Mouse (Mus musculus) ES-E14 (cell line): ENCODE data around the gene Khnyn. TPM values are rescaled to one million over a fixed set of nuclear protein-coding genes. Genes with fewer than 3 reads are reported as not detected.

ENCODE experiments used
- DNase-seq: peaks from one replicate; pipeline ENCODE4 v3.0.0-alpha.2; 2013; ENCODE audit warnings: low read depth, low spot score
- H3K27ac ChIP-seq: 2 replicates; pipeline ENCODE4 v1.5.1; 2012; ENCODE audit warnings: low read depth, mild to moderate bottlenecking, low read length, moderate library complexity, mixed read lengths; ENCODE audit not compliant: poor library complexity, insufficient read depth, severe bottlenecking
- H3K36me3 ChIP-seq: 2 replicates; pipeline ENCODE4 v1.6.1; 2012; ENCODE audit warnings: mild to moderate bottlenecking, low read length, moderate library complexity, mixed read lengths; ENCODE audit not compliant: control insufficient read depth, poor library complexity, insufficient read depth, severe bottlenecking
- H3K4me1 ChIP-seq, 2 experiments: fragments of 150-350 bp in 1 of 2; sonication (generic) in 1 of 2; 2 replicates each; pipeline ENCODE4 v1.6.1; 2012; ENCODE audit warnings: low read length in 2 of 2, mild to moderate bottlenecking in 1 of 2, mixed read lengths in 1 of 2; ENCODE audit not compliant: control insufficient read depth in 2 of 2, insufficient read depth in 2 of 2, poor library complexity in 1 of 2
- H3K4me3 ChIP-seq, 2 experiments: fragments of 150-350 bp in 1 of 2; sonication (generic) in 1 of 2; 2 replicates each; pipeline ENCODE4 v1.5.1; 2012; ENCODE audit warnings: low read length in 2 of 2, low read depth in 1 of 2, mild to moderate bottlenecking in 1 of 2, mixed read lengths in 1 of 2; ENCODE audit not compliant: insufficient read depth in 1 of 2, poor library complexity in 1 of 2, severe bottlenecking in 1 of 2
- H3K9ac ChIP-seq: 2 replicates; pipeline ENCODE4 v1.6.1; 2012; ENCODE audit warnings: low read depth, mild to moderate bottlenecking, low read length, mixed read lengths; ENCODE audit not compliant: poor library complexity, insufficient read depth, severe bottlenecking
- H3K9me3 ChIP-seq: fragments of 150-350 bp; sonication (generic); 2 replicates; pipeline ENCODE4 v1.6.1; 2012; ENCODE audit warnings: low read depth, mild to moderate bottlenecking, low read length; ENCODE audit not compliant: control insufficient read depth, insufficient read depth
- CHD2 ChIP-seq: IDR thresholded peaks from 2 replicates; pipeline ENCODE4 v1.6.1; 2014; ENCODE audit warnings: mild to moderate bottlenecking, low read depth, low read length, inconsistent platforms
- HCFC1 ChIP-seq: IDR thresholded peaks from 2 replicates; pipeline ENCODE4 v1.6.1; 2012; ENCODE audit warnings: low read length, inconsistent platforms, borderline replicate concordance; ENCODE audit not compliant: insufficient read depth
- MAFK ChIP-seq: IDR thresholded peaks from 2 replicates; pipeline ENCODE4 v1.6.1; 2014; ENCODE audit warnings: mild to moderate bottlenecking, low read depth, low read length, inconsistent platforms; ENCODE audit not compliant: insufficient read depth
- ZC3H11A ChIP-seq: IDR thresholded peaks from 2 replicates; pipeline ENCODE4 v1.6.1; 2012; ENCODE audit warnings: low read depth, mild to moderate bottlenecking, inconsistent platforms, low read length, borderline replicate concordance
- ZNF384 ChIP-seq: IDR thresholded peaks from 2 replicates; pipeline ENCODE4 v1.6.1; 2012; ENCODE audit warnings: low read depth, low read length, inconsistent platforms
- in situ Hi-C, 2 experiments: fragments of 600-800 bp; cut with MboI; formaldehyde crosslinking; loops; one replicate each; pipeline ENCODE4 v1.15.1; 2025; ENCODE audit warnings: low sequenced_read_pairs in 2 of 2, inconsistent platforms in 1 of 2; ENCODE audit not compliant: unreplicated experiment in 2 of 2
- total RNA-seq: library from RNA; depleted of rRNA; stranded (reverse); fragments of 300-350 nt; gene quantifications from 2 replicates; pipeline ENCODE4 v1.2.3, GENCODE M21; 2012

The Khnyn gene
- total RNA-seq, 1 experiment: 7.2 TPM

DNA sequence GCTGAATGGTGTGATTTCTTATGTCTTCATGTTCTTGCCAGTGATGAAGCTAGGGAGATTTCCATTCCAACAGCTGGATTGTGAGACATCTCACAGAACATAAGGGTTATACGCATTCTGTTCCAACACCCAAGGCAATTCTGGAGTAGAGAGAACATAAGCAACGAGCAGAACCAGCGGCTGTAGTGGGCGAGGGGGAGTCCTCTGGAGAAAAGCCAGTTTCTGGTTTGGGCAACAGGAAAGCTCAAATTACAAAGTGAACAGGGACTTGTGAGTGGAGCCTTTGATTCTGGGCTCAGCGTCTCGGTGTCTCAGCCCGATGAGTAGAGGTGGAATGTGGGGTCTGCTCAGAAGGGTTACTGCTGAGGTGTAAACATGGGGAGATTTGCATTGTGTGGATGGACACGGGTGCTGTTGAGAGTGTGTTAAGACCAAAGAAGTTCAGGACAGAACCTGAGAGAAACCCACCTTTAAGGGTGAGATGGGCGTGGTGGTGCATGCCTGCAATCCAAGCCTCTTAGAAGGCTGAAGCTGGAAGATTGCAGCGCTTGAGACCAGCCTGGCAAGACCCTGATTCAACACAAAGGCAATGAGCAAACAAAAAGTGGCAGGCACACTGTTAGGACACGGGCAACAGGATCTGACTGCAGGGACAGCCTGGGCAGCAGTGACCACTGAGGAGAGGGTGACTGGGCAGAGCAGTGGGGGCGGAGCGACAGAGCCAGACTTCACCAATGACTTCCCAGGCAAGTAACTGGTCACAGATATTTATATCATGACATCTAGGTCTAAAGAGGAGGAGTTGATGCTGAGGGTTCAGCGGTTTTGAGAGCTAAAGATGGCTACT, 7.1 kb upstream of the Khnyn start:
- Histone ChIP-seq H3K9ac (no peak overlapping the region), H3K36me3 (no peaks in the 10 kb centered on the region), H3K4me3 (no peak overlapping the region), H3K9me3 (no peaks in the 10 kb centered on the region), H3K27ac (no peak overlapping the region), H3K4me1 (peaks cover 3 to 23% of the 10 kb centered on the region in 2 experiments; a peak in 3 of 4 replicates)
- in situ Hi-C loops: no loop called here
- no peak for DNase-seq
- TF ChIP-seq CHD2 (no peak), ZNF384 (no peak), HCFC1 (no peak), ZC3H11A (no peak), MAFK (no peak)

DNA sequence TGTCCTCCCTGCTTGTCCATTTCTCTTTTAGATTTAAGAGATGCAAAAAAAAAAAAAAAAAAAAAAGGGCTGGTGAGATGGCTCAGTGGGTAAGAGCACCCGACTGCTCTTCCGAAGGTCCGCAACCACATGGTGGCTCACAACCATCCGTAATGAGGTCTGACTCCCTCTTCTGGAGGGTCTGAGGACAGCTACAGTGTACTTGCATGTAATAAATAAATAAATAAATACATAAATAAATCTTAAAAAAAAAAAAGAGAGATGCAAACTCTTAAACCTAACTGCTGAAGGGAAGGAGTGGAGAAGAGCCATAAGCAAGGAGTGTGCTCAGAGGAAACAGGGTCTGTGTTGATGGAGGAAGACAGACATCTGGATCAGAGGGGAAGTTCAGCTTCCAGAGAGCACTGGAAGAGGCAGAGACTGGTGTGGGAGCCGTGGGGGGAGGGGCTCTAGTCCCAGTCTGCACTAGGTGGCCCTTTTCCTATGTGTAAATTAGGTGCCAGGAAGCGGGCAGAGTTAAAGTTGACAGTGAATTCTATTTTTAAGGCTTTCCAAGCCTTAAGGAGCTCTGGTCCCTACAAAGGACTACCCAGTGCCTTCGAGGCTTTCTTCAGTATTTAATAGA, 6.3 kb upstream of the Khnyn start:
- H3K4me3 ChIP-seq: no peak overlapping the region
- no peaks in the 10 kb centered on the region for H3K36me3 ChIP-seq
- in situ Hi-C loops: no loop called here
- no peak overlapping the region for H3K9ac ChIP-seq
- H3K9me3 ChIP-seq: no peaks in the 10 kb centered on the region
- TF ChIP-seq MAFK (no peak), ZNF384 (0 out of 2 replicates have a peak, but pooled peaks have one; percentile 37), CHD2 (no peak), ZC3H11A (no peak), HCFC1 (no peak)
- peaks cover 3 to 21% of the 10 kb centered on the region in 2 experiments; a peak in 3 of 4 replicates for H3K4me1 ChIP-seq
- no peak for DNase-seq
- no peak overlapping the region for H3K27ac ChIP-seq

DNA sequence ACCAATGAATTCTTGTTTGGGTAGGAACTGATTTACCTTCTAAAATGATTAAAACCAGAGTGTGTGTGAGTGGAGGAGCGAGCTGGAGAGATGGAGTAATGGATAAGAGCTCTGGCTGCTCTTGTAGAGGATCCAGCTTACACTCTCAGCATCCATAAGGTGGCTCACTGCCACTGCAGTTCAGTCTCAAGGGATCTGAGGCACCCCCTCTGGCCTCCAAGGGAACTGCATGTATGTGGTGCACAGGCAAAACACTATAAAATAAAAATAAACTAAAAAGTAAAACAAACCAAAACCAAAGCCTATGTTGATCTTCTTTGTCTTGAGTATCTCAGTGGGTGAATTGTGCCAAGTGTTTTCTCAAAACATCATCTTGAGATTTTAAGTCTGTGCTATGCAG, 5.1 kb upstream of the Khnyn start:
- DNase-seq: no peak
- no peak overlapping the region for H3K27ac ChIP-seq
- TF ChIP-seq ZC3H11A (no peak), HCFC1 (peak; percentile 22; the same call in 1 of the 2 replicates)
- peaks cover 3 to 25% of the 10 kb centered on the region in 2 experiments; a peak in 2 of 4 replicates for H3K4me1 ChIP-seq
- no peaks in the 10 kb centered on the region for H3K9me3 ChIP-seq
- no peaks in the 10 kb centered on the region for H3K36me3 ChIP-seq
- in situ Hi-C loops: no loop called here
- H3K9ac ChIP-seq: no peak overlapping the region
- H3K4me3 ChIP-seq: no peak overlapping the region

DNA sequence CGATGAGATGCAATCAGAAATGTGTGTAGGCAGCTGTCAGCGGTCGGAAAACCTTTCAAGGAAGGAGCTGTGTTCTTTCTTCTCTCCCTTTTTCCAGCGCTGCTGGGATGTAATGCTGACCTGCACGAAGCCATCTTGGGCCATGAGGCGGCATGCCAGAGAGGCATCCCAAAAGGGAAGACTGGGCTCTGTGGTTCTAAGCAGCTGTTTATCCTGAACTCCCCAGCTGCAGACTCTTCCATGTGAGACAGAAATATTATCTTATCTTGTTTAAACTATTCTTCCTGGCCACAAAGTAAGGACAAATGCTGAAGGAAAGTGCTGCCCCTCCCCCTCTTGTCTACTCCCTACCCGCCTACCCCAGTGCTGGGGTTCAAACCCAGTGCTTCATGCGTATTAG, 3.8 kb upstream of the Khnyn start:
- H3K9me3 ChIP-seq: no peaks in the 10 kb centered on the region
- no peak overlapping the region for H3K4me3 ChIP-seq
- TF ChIP-seq HCFC1: no peak
- no peak for TF ChIP-seq MAFK
- TF ChIP-seq CHD2: no peak
- TF ChIP-seq ZNF384: no peak
- TF ChIP-seq ZC3H11A: no peak
- H3K36me3 ChIP-seq: no peaks in the 10 kb centered on the region
- H3K9ac ChIP-seq: no peak overlapping the region
- no peak for DNase-seq
- no peak overlapping the region for H3K27ac ChIP-seq
- peaks cover 3 to 27% of the 10 kb centered on the region in 2 experiments; a peak in 2 of 4 replicates for H3K4me1 ChIP-seq
- in situ Hi-C loops: no loop called here
